Mouse (Mus musculus) adrenal gland, postnatal 0 days (tissue): ENCODE results near the gene St3gal4. TPM values are rescaled to one million over a fixed set of nuclear protein-coding genes. Genes with fewer than 3 reads are reported as not detected.

Source experiments
- polyA plus RNA-seq: library from polyadenylated mRNA; unstranded; fragments of >200 nt; fragmentation: Nextera tagmentation; extraction: Ambion mirVana; gene quantifications from 2 replicates; pipeline ENCODE4 v1.2.1, GENCODE M21; 2015

The St3gal4 gene
- polyA plus RNA-seq, result 19.7 and 22.3 TPM in 2 replicates

GRCm38 (mm10) chr9:35119168-35119567 lies at the start of gene St3gal4:
TSS of gene St3gal4 (minus strand) at chr9:35119268.

Other genes starting within 250 kb of the St3gal4 start
- 59.4 and 61.2 TPM in 2 replicates for gene Dcps, start 56.8 kb upstream of the St3gal4 start, polyA plus RNA-seq
- gene Srpr, start 80.9 kb upstream of the St3gal4 start, polyA plus RNA-seq, result 70.2 and 112 TPM in 2 replicates
- gene Tirap, start 81.0 kb upstream of the St3gal4 start, polyA plus RNA-seq, result 5.3 and 6.4 TPM in 2 replicates
- 27.5 and 43.3 TPM in 2 replicates for gene Foxred1, start 91.8 kb upstream of the St3gal4 start, polyA plus RNA-seq
- gene Fam118b, start 148.5 kb upstream of the St3gal4 start, polyA plus RNA-seq, result 13.8 and 16.4 TPM in 2 replicates
- 15.1 and 20.5 TPM in 2 replicates for gene Rpusd4, start 148.6 kb upstream of the St3gal4 start, polyA plus RNA-seq